Mouse (Mus musculus): ENCODE results near the gene Olfr288. TPM values are rescaled to one million over a fixed set of nuclear protein-coding genes. Genes with fewer than 3 reads are reported as not detected.
A peak's percentile ranks its signal among the peaks of the same experiment; 100 is the strongest.

Olfr288 gene
- total and polyA plus RNA-seq, 2 experiments from 2014 or later, result not detected

- ATAC-seq (ENCODE audit: low FRiP score), result no peak
- Histone ChIP-seq H3K27me3 (ENCODE audit: insufficient read depth, low read length) (no peaks in the 10 kb centered on the region), H3K9ac (replicated peaks; ENCODE audit: low read length, poor library complexity, severe bottlenecking) (no peak within 1 kb of the TSS), H3K27ac (ENCODE audit: low read depth, low read length) (no peak within 1 kb of the TSS), H3K36me3 (ENCODE audit: insufficient read depth, low read length) (no peaks in the 10 kb centered on the region), H3K9me3 (ENCODE audit: low read length) (no peaks in the 10 kb centered on the region), H3K4me3 (ENCODE audit: low read depth, low read length) (no peak within 1 kb of the TSS), H3K4me2 (ENCODE audit: low read depth, low read length, poor library complexity, severe bottlenecking) (no peak within 1 kb of the TSS), H3K4me1 (ENCODE audit: insufficient read depth, low read length) (no peaks in the 10 kb centered on the region)
- WGBS, result 77% methylated on average over 4 of the region's 4 CpGs
- DNase-seq (ENCODE audit: low spot score), result peak; percentile 41
- TF ChIP-seq CTCF (IDR thresholded peaks at IDR 0.05), result no peak
Observed at GRCm38 (mm10) chr15:98220877-98221276, 25.5 kb upstream of the Olfr288 start, which contains the start of the genes Gm44579 and Olfr287. Gm44579 (minus strand) TSS chr15:98220977. Olfr287 (minus strand) TSS chr15:98221056.

GRCm38 (mm10) chr15:98214130-98214529, 18.8 kb upstream of the Olfr288 start:
- Histone ChIP-seq H3K36me3 (ENCODE audit: insufficient read depth, low read length) (no peaks in the 10 kb centered on the region), H3K27ac (ENCODE audit: low read depth, low read length) (no peak overlapping the region), H3K4me2 (ENCODE audit: low read depth, low read length, poor library complexity, severe bottlenecking) (no peak overlapping the region), H3K9ac (replicated peaks; ENCODE audit: low read length, poor library complexity, severe bottlenecking) (no peak overlapping the region), H3K4me1 (ENCODE audit: insufficient read depth, low read length) (no peaks in the 10 kb centered on the region), H3K9me3 (ENCODE audit: low read length) (no peaks in the 10 kb centered on the region), H3K4me3 (ENCODE audit: low read depth, low read length) (no peak overlapping the region), H3K27me3 (ENCODE audit: insufficient read depth, low read length) (no peaks in the 10 kb centered on the region)
- no peak for TF ChIP-seq CTCF (IDR thresholded peaks at IDR 0.05)
- ATAC-seq (ENCODE audit: low FRiP score) (no peak), DNase-seq (ENCODE audit: low spot score) (no peak)
- WGBS, result 72% methylated on average over 5 of the region's 5 CpGs

GRCm38 (mm10) chr15:98213336-98213870, 18.1 kb upstream of the Olfr288 start:
- Histone ChIP-seq H3K4me3 (ENCODE audit: low read depth, low read length) (no peak overlapping the region), H3K4me2 (ENCODE audit: low read depth, low read length, poor library complexity, severe bottlenecking) (no peak overlapping the region), H3K9ac (replicated peaks; ENCODE audit: low read length, poor library complexity, severe bottlenecking) (no peak overlapping the region), H3K27me3 (ENCODE audit: insufficient read depth, low read length) (no peaks in the 10 kb centered on the region), H3K36me3 (ENCODE audit: insufficient read depth, low read length) (no peaks in the 10 kb centered on the region), H3K4me1 (ENCODE audit: insufficient read depth, low read length) (no peaks in the 10 kb centered on the region), H3K9me3 (ENCODE audit: low read length) (no peaks in the 10 kb centered on the region), H3K27ac (ENCODE audit: low read depth, low read length) (no peak overlapping the region)
- DNase-seq (ENCODE audit: low spot score), result no peak
- no peak for ATAC-seq (ENCODE audit: low FRiP score)
- 81% methylated on average over 5 of the region's 5 CpGs for WGBS
- TF ChIP-seq CTCF (IDR thresholded peaks at IDR 0.05), result no peak

GRCm38 (mm10) chr15:98209676-98210075, 14.3 kb upstream of the Olfr288 start:
- Histone ChIP-seq H3K4me2 (ENCODE audit: low read depth, low read length, poor library complexity, severe bottlenecking) (no peak overlapping the region), H3K9ac (replicated peaks; ENCODE audit: low read length, poor library complexity, severe bottlenecking) (no peak overlapping the region), H3K27me3 (ENCODE audit: insufficient read depth, low read length) (no peaks in the 10 kb centered on the region), H3K27ac (ENCODE audit: low read depth, low read length) (no peak overlapping the region), H3K4me3 (ENCODE audit: low read depth, low read length) (no peak overlapping the region), H3K4me1 (ENCODE audit: insufficient read depth, low read length) (no peaks in the 10 kb centered on the region), H3K9me3 (ENCODE audit: low read length) (no peaks in the 10 kb centered on the region), H3K36me3 (ENCODE audit: insufficient read depth, low read length) (no peaks in the 10 kb centered on the region)
- WGBS, result 78% methylated on average over 7 of the region's 7 CpGs
- no peak for TF ChIP-seq CTCF (IDR thresholded peaks at IDR 0.05)
- DNase-seq (ENCODE audit: low spot score) (no peak), ATAC-seq (ENCODE audit: low FRiP score) (no peak)

- TF ChIP-seq CTCF (IDR thresholded peaks at IDR 0.05), result no peak
- Histone ChIP-seq H3K27me3 (ENCODE audit: insufficient read depth, low read length) (no peaks in the 10 kb centered on the region), H3K4me1 (ENCODE audit: insufficient read depth, low read length) (0 out of 2 replicates have a peak, but pooled peaks cover 3% of the 10 kb centered on the region), H3K36me3 (ENCODE audit: insufficient read depth, low read length) (no peaks in the 10 kb centered on the region), H3K27ac (ENCODE audit: low read depth, low read length) (no peak overlapping the region), H3K4me3 (ENCODE audit: low read depth, low read length) (no peak overlapping the region), H3K4me2 (ENCODE audit: low read depth, low read length, poor library complexity, severe bottlenecking) (no peak overlapping the region), H3K9ac (replicated peaks; ENCODE audit: low read length, poor library complexity, severe bottlenecking) (no peak overlapping the region), H3K9me3 (ENCODE audit: low read length) (no peaks in the 10 kb centered on the region)
- WGBS, result 53% methylated on average over 4 of the region's 4 CpGs
- no peak for ATAC-seq (ENCODE audit: low FRiP score)
- DNase-seq (ENCODE audit: low spot score), result no peak
Observed at GRCm38 (mm10) chr15:98184456-98184855, 10.9 kb downstream of the Olfr288 start.

- H3K9ac ChIP-seq (replicated peaks; ENCODE audit: low read length, poor library complexity, severe bottlenecking), result no peak overlapping the region
- no peak for TF ChIP-seq CTCF (IDR thresholded peaks at IDR 0.05)
- H3K36me3 ChIP-seq (ENCODE audit: insufficient read depth, low read length), result no peaks in the 10 kb centered on the region
- no peak for DNase-seq (ENCODE audit: low spot score)
- H3K4me1 ChIP-seq (ENCODE audit: insufficient read depth, low read length), result 0 out of 2 replicates have a peak, but pooled peaks cover 3% of the 10 kb centered on the region
- no peak overlapping the region for H3K27ac ChIP-seq (ENCODE audit: low read depth, low read length)
- 72% methylated on average over 12 of the region's 12 CpGs for WGBS
- H3K9me3 ChIP-seq (ENCODE audit: low read length), result no peaks in the 10 kb centered on the region
- H3K4me2 ChIP-seq (ENCODE audit: low read depth, low read length, poor library complexity, severe bottlenecking), result 0 out of 2 replicates have a peak overlapping the region, but pooled peaks have one; percentile 56
- H3K4me3 ChIP-seq (ENCODE audit: low read depth, low read length), result no peak overlapping the region
- ATAC-seq (ENCODE audit: low FRiP score), result no peak
- no peaks in the 10 kb centered on the region for H3K27me3 ChIP-seq (ENCODE audit: insufficient read depth, low read length)
Observed at GRCm38 (mm10) chr15:98181856-98182570, 13.3 kb downstream of the Olfr288 start.
